Comparison of ENCODE assay signal across 13 mouse cellular contexts in the genomic region with DNA sequence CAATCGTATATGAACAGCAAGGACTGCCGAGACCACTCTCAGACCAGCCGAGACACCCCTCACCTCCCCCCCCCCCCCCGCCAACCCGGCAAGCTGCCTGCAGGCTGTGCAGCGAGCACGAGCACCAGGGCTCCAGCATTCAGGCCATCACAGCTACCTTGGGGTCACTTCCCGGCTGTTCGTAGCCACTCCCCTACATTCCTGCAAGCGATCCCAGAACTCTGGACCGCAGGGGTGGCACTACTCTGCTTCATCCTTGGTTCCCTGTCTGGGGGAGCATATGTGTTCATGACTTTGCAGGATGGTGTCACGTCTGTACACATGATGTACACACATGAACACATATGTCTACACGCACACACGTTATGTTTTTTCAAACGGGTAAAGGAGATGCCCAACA. TPM values are rescaled to one million over a fixed set of nuclear protein-coding genes. Genes with fewer than 3 reads are reported as not detected.
DNase-seq lines count a peak whose midpoint lies in the region; ATAC-seq and TF ChIP-seq lines count a peak whose summit lies in the region.
"Had no signal": no experiment of that assay in that cellular context is flagged by ENCODE, and none has a peak within 500 bp of the region (broad histone marks: within the 10 kb centered on the region; RNA-seq: fewer than 3 reads in every experiment).

No protein-coding gene starts in this region.

- WGBS in heart, embryonic 11.5 days (ENCODE audit: insufficient replicate concordance) = 23% methylated on average over 11 of the region's 15 CpGs
- WGBS in lung, embryonic 14.5 days = 20% methylated on average over 12 of the region's 15 CpGs
- 15% methylated on average over 11 of the region's 15 CpGs for WGBS in lung, adult 2 months
- WGBS in heart, embryonic 15.5 days = 27% methylated on average over 11 of the region's 15 CpGs
- 32% methylated on average over 11 of the region's 15 CpGs for WGBS in neural tube, embryonic 13.5 days
- WGBS in midbrain, embryonic 10.5 days = 41% methylated on average over 11 of the region's 15 CpGs

- no peak for DNase-seq in heart, postnatal 25 days (ENCODE audit: low spot score)
- DNase-seq in lung, embryonic 14.5 days = peak; percentile 50
- DNase-seq in lung, adult 2 months = no peak
- DNase-seq in layer of hippocampus, adult 9-10 months (ENCODE audit: low spot score) = no peak
- DNase-seq in midbrain, embryonic 10.5 days (ENCODE audit: low spot score) = no peak
- DNase-seq: B cell, adult 2 months; cerebellum, adult 9-11 months; right cerebral cortex, postnatal 4 days had no signal

- H3K4me3 ChIP-seq in heart, embryonic 11.5 days (ENCODE audit: low read depth, low read length) = no peak overlapping the region
- H3K4me3 ChIP-seq in lung, embryonic 14.5 days (ENCODE audit: low read depth, low read length) = peak overlapping the region; percentile 12; the same call in 1 of the 2 replicates
- no peak overlapping the region for H3K4me3 ChIP-seq in lung, adult 2 months (replicated peaks; ENCODE audit: extremely low read depth, low read depth, low read length)
- H3K4me3 ChIP-seq in heart, embryonic 15.5 days = no peak overlapping the region
- no peak overlapping the region for H3K4me3 ChIP-seq in neural tube, embryonic 13.5 days
- H3K4me3 ChIP-seq in midbrain, embryonic 10.5 days = no peak overlapping the region
- H3K4me3 ChIP-seq: erythroblast, embryonic 14.5 days had no signal

- H3K4me2 ChIP-seq in heart, embryonic 11.5 days = peak overlapping the region; percentile 44
- H3K4me2 ChIP-seq in lung, embryonic 14.5 days = peak overlapping the region; percentile 46; the same call in 1 of the 2 replicates
- H3K4me2 ChIP-seq in heart, embryonic 15.5 days = peak overlapping the region; percentile 39
- H3K4me2 ChIP-seq in neural tube, embryonic 13.5 days = 0 out of 2 replicates have a peak overlapping the region, but pooled peaks have one; percentile 20

- intact Hi-C loops in heart, postnatal 25 days (cut with DNase I) = loop anchor here (2.0 kb wide), 1 partner anchor 45 kb away; a partner anchor contains a TSS

- no peak overlapping the region for H3K27ac ChIP-seq in heart, embryonic 11.5 days (ENCODE audit: low read depth, low read length)
- H3K27ac ChIP-seq in lung, embryonic 14.5 days (ENCODE audit: low read depth) = no peak overlapping the region
- no peak overlapping the region for H3K27ac ChIP-seq in heart, embryonic 15.5 days
- no peak overlapping the region for H3K27ac ChIP-seq in neural tube, embryonic 13.5 days (replicated peaks)
- H3K27ac ChIP-seq in midbrain, embryonic 10.5 days (replicated peaks) = no peak overlapping the region

- ATAC-seq in heart, embryonic 11.5 days (replicated peaks; ENCODE audit: insufficient number of reproducible peaks, low FRiP score, low TSS enrichment) = no peak; the same call in 1 of the 2 replicates
- no peak for ATAC-seq in lung, embryonic 14.5 days (ENCODE audit: insufficient read depth)
- ATAC-seq in heart, embryonic 15.5 days (replicated peaks; ENCODE audit: insufficient number of reproducible peaks, insufficient read depth, low FRiP score, low read depth) = no peak
- ATAC-seq in neural tube, embryonic 13.5 days (ENCODE audit: low read depth) = no peak

- TF ChIP-seq POLR2A in lung, adult 2 months (IDR thresholded peaks at IDR 0.05; ENCODE audit: borderline replicate concordance, extremely low read depth, low read depth, low read length) = no peak

- no peak overlapping the region for H3K9ac ChIP-seq in heart, embryonic 11.5 days (ENCODE audit: low read depth, low read length)
- H3K9ac ChIP-seq in lung, embryonic 14.5 days = no peak overlapping the region; the same call in 1 of the 2 replicates
- no peak overlapping the region for H3K9ac ChIP-seq in heart, embryonic 15.5 days
- no peak overlapping the region; the same call in 1 of the 2 replicates for H3K9ac ChIP-seq in neural tube, embryonic 13.5 days

- H3K4me1 ChIP-seq in heart, embryonic 11.5 days (ENCODE audit: control insufficient read depth, insufficient read depth, low read length) = peaks cover 10% of the 10 kb centered on the region
- H3K4me1 ChIP-seq in lung, embryonic 14.5 days (ENCODE audit: insufficient read depth) = peaks cover 3% of the 10 kb centered on the region; the same call in 1 of the 2 replicates
- peaks cover 11% of the 10 kb centered on the region for H3K4me1 ChIP-seq in lung, adult 2 months (ENCODE audit: control insufficient read depth, insufficient read depth, low read length)
- peaks cover 29% of the 10 kb centered on the region for H3K4me1 ChIP-seq in heart, embryonic 15.5 days (replicated peaks)
- H3K4me1 ChIP-seq in neural tube, embryonic 13.5 days (replicated peaks) = peaks cover 16% of the 10 kb centered on the region
- peaks cover 26% of the 10 kb centered on the region for H3K4me1 ChIP-seq in midbrain, embryonic 10.5 days

- no peaks in the 10 kb centered on the region for H3K27me3 ChIP-seq in heart, embryonic 11.5 days (ENCODE audit: control insufficient read depth, insufficient read depth, low read length)
- H3K27me3 ChIP-seq in lung, embryonic 14.5 days (ENCODE audit: insufficient read depth, low read length) = no peaks in the 10 kb centered on the region
- no peaks in the 10 kb centered on the region for H3K27me3 ChIP-seq in heart, embryonic 15.5 days
- H3K27me3 ChIP-seq in neural tube, embryonic 13.5 days = no peaks in the 10 kb centered on the region
- H3K27me3 ChIP-seq in midbrain, embryonic 10.5 days (ENCODE audit: low read depth, poor library complexity, severe bottlenecking) = no peaks in the 10 kb centered on the region

- H3K36me3 ChIP-seq in heart, embryonic 11.5 days (ENCODE audit: control insufficient read depth, insufficient read depth, low read length) = peaks cover 20% of the 10 kb centered on the region; the same call in 1 of the 2 replicates
- H3K36me3 ChIP-seq in lung, embryonic 14.5 days (ENCODE audit: insufficient read depth) = peaks cover 31% of the 10 kb centered on the region
- peaks cover 25% of the 10 kb centered on the region for H3K36me3 ChIP-seq in heart, embryonic 15.5 days
- H3K36me3 ChIP-seq in neural tube, embryonic 13.5 days = peaks cover 13% of the 10 kb centered on the region
- H3K36me3 ChIP-seq in midbrain, embryonic 10.5 days = peaks cover 36% of the 10 kb centered on the region
- H3K36me3 ChIP-seq: G1E had no signal

- no peak for TF ChIP-seq CTCF in lung, embryonic 14.5 days (IDR thresholded peaks at IDR 0.05; ENCODE audit: low read depth)
- TF ChIP-seq CTCF in lung, adult 2 months (IDR thresholded peaks at IDR 0.05; ENCODE audit: insufficient read depth, low read length) = no peak

- H3K9me3 ChIP-seq in heart, embryonic 11.5 days (replicated peaks; ENCODE audit: control insufficient read depth, low read length) = no peaks in the 10 kb centered on the region
- no peaks in the 10 kb centered on the region for H3K9me3 ChIP-seq in lung, embryonic 14.5 days (ENCODE audit: low read depth, low read length)
- H3K9me3 ChIP-seq in heart, embryonic 15.5 days (replicated peaks) = no peaks in the 10 kb centered on the region
- H3K9me3 ChIP-seq in neural tube, embryonic 13.5 days = no peaks in the 10 kb centered on the region
- no peaks in the 10 kb centered on the region for H3K9me3 ChIP-seq in midbrain, embryonic 10.5 days (replicated peaks)
- H3K9me3 ChIP-seq: G1E had no signal

RNA-seq across cellular contexts. Expression of a gene that starts 27.7 kb away (rescaled TPM):
- 27.3 and 35.6 TPM in 2 replicates for polyA plus RNA-seq in heart, embryonic 11.5 days (2014; fragmentation: Nextera tagmentation; extraction: Ambion mirVana)
- 10 to 100 TPM; 52.5 to 64.2 TPM for total RNA-seq in heart, postnatal 25 days (2021)
- 68.6 and 78.0 TPM in 2 replicates for polyA plus RNA-seq in lung, embryonic 14.5 days (2014; fragmentation: Nextera tagmentation; extraction: Ambion mirVana)
- 105 and 123 TPM in 2 replicates for polyA plus RNA-seq in lung, adult 2 months (2012; rRNA removed)
- 32.9 and 42.9 TPM in 2 replicates for polyA plus RNA-seq in heart, embryonic 15.5 days (2015; fragmentation: Nextera tagmentation; extraction: Ambion mirVana)
- 10.8 and 13.4 TPM in 2 replicates for polyA plus RNA-seq in neural tube, embryonic 13.5 days (2015; fragmentation: Nextera tagmentation; extraction: Ambion mirVana)
- 28.9 and 30.0 TPM in 2 replicates for polyA plus RNA-seq in midbrain, embryonic 10.5 days (2016; fragmentation: Nextera tagmentation; extraction: Ambion mirVana)

RNA-seq across cellular contexts. Expression of a gene that starts 44.2 kb away (rescaled TPM):
- polyA plus RNA-seq in heart, embryonic 11.5 days (2014; fragmentation: Nextera tagmentation; extraction: Ambion mirVana) = 5.1 and 5.6 TPM in 2 replicates
- total RNA-seq in heart, postnatal 25 days (2021) = 1 to 10 TPM; 2.7 to 3.0 TPM
- polyA plus RNA-seq in lung, embryonic 14.5 days (2014; fragmentation: Nextera tagmentation; extraction: Ambion mirVana) = 9.7 and 10.2 TPM in 2 replicates
- 22.5 and 24.1 TPM in 2 replicates for polyA plus RNA-seq in lung, adult 2 months (2012; rRNA removed)
- polyA plus RNA-seq in heart, embryonic 15.5 days (2015; fragmentation: Nextera tagmentation; extraction: Ambion mirVana) = 6.5 and 10.4 TPM in 2 replicates
- polyA plus RNA-seq in neural tube, embryonic 13.5 days (2015; fragmentation: Nextera tagmentation; extraction: Ambion mirVana) = 26.9 and 27.4 TPM in 2 replicates
- 12.0 and 14.3 TPM in 2 replicates for polyA plus RNA-seq in midbrain, embryonic 10.5 days (2016; fragmentation: Nextera tagmentation; extraction: Ambion mirVana)
